Mouse (Mus musculus) kidney, embryonic 14.5 days (tissue): Measurements from ENCODE around the gene Irgm2. TPM values are rescaled to one million over a fixed set of nuclear protein-coding genes. Genes with fewer than 3 reads are reported as not detected.
"Not testable (repeated sequence)": the region's sequence is repeated elsewhere in the genome, so short reads cannot be mapped to it uniquely, and the experiment has no call there.

Experiments used
- ATAC-seq: fragments of 200-750 bp; cut with Nextera tagmentation; 2 replicates; pipeline ENCODE4 v1.8.0; 2017; ENCODE audit warnings: moderate number of reproducible peaks, mild to moderate bottlenecking, moderate TSS enrichment, moderate library complexity; ENCODE audit not compliant: low FRiP score, low TSS enrichment
- H3K27ac ChIP-seq: fragments of 300-500 bp; sonication (generic); 2 replicates; pipeline ENCODE4 v1.5.1; 2014; ENCODE audit warnings: low read depth, mild to moderate bottlenecking, low read length, moderate library complexity, mixed read lengths
- H3K27me3 ChIP-seq: fragments of 300-500 bp; sonication (generic); 2 replicates; pipeline ENCODE4 v1.6.1; 2014; ENCODE audit warnings: mild to moderate bottlenecking, low read length; ENCODE audit not compliant: control insufficient read depth, insufficient read depth
- H3K36me3 ChIP-seq: fragments of 300-500 bp; sonication (generic); 2 replicates; pipeline ENCODE4 v1.6.1; 2014; ENCODE audit warnings: low read length, mixed read lengths; ENCODE audit not compliant: control insufficient read depth, insufficient read depth
- H3K4me1 ChIP-seq: fragments of 300-500 bp; sonication (generic); 2 replicates; pipeline ENCODE4 v1.6.1; 2014; ENCODE audit warnings: low read length, mixed read lengths; ENCODE audit not compliant: control insufficient read depth, insufficient read depth
- H3K4me2 ChIP-seq: fragments of 300-500 bp; sonication (generic); replicated peaks from 2 replicates; pipeline ENCODE4 v1.6.1; 2014; ENCODE audit warnings: low read depth, mild to moderate bottlenecking, low read length
- H3K4me3 ChIP-seq: fragments of 300-500 bp; sonication (generic); 2 replicates; pipeline ENCODE4 v1.5.1; 2014; ENCODE audit warnings: mild to moderate bottlenecking, low read length
- H3K9ac ChIP-seq: fragments of 300-500 bp; sonication (generic); 2 replicates; pipeline ENCODE4 v1.6.1; 2014; ENCODE audit warnings: low read depth, mild to moderate bottlenecking, low read length, moderate library complexity
- H3K9me3 ChIP-seq: fragments of 300-500 bp; sonication (generic); 2 replicates; pipeline ENCODE4 v1.6.1; 2016; ENCODE audit warnings: low read length; ENCODE audit not compliant: control insufficient read depth
- WGBS: fragments of 180-500 bp; shearing (Covaris S2); extraction: QIAGEN DNeasy Blood & Tissue Kit; methylation state at CpG from one replicate; pipeline ENCODE4 v1.1.7; 2014; 5-methylcytosine and 5-hydroxymethylcytosine counted together
- polyA plus RNA-seq: library from polyadenylated mRNA; unstranded; fragments of >200 nt; fragmentation: Nextera tagmentation; extraction: Ambion mirVana; gene quantifications from 2 replicates; pipeline ENCODE4 v1.2.1, GENCODE M21; 2014

Gene Irgm2
- polyA plus RNA-seq, 1 experiment from 2014 or later, result 1.9 TPM

- H3K36me3 ChIP-seq, H3K4me2 ChIP-seq, H3K4me3 ChIP-seq, H3K27ac ChIP-seq, H3K27me3 ChIP-seq, H3K9ac ChIP-seq, H3K4me1 ChIP-seq, H3K9me3 ChIP-seq, ATAC-seq: not testable (repeated sequence)
- 78% methylated on average over 3 of the region's 3 CpGs for WGBS
Measured at GRCm38 (mm10) chr11:58234551-58234950, 35.1 kb downstream of the Irgm2 start.

- WGBS, result 14% methylated on average over 6 of the region's 6 CpGs
- no peaks in the 10 kb centered on the region for H3K4me1 ChIP-seq
- H3K36me3 ChIP-seq, result no peaks in the 10 kb centered on the region
- no peak overlapping the region for H3K4me2 ChIP-seq
- H3K9ac ChIP-seq, result no peak overlapping the region
- H3K27ac ChIP-seq, result no peak overlapping the region
- H3K4me3 ChIP-seq, result no peak overlapping the region
- no peaks in the 10 kb centered on the region for H3K27me3 ChIP-seq
- no peaks in the 10 kb centered on the region for H3K9me3 ChIP-seq
- no peak for ATAC-seq
Measured at GRCm38 (mm10) chr11:58235152-58235551, 35.7 kb downstream of the Irgm2 start.

DNA sequence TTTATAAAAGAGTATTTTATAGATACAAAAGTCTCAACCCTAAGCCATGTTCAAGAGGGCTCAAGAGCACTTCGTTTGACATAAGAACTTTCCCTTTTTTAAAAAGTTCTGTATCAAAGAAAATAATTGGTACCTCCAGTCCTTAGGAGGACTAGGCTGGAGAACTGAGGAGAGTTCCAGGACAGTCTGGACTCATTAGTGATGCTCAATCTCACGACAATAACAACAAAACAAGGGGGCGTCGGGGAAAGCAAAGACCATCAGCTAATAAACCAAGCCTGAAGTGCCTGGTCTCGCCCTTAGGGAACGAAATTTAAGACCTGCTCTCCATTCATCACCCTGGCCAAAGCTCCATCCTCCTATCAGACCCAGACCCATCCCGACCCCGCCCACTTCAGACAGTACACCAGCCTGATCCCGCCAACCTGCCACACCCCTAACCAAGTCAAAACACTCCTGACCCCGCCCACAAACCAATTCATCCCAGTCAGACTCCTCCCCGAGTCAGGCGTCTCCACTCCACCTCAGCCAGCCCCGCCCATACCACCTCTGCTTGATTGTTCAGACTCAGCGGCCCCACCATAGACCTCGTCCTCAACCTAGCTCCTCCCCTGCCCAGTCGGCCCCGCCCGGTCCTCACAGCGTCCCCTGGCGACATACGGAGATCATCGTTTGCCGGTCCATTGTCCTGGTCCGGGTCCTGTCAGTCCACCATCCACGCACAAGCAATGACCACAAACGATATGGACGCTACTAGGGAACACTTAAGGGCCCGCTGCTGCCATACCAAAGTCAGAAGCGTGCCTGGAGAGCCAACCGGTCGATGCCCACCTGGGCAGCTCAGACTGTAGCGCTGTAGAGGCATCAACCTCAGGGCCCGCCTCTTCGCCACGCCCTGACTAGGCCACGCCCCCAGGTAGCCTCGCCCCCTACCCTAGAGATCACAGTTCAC, 39.7 kb downstream of the Irgm2 start:
- Histone ChIP-seq H3K4me1 (no peaks in the 10 kb centered on the region), H3K36me3 (no peaks in the 10 kb centered on the region), H3K4me2 (peak overlapping the region; percentile 76), H3K9me3 (no peaks in the 10 kb centered on the region), H3K27ac (no peak overlapping the region), H3K27me3 (no peaks in the 10 kb centered on the region), H3K4me3 (peak overlapping the region; percentile 44), H3K9ac (peak overlapping the region; percentile 23; the same call in 1 of the 2 replicates)
- 2% methylated on average over 37 of the region's 37 CpGs for WGBS
- peak; percentile 95 for ATAC-seq

DNA sequence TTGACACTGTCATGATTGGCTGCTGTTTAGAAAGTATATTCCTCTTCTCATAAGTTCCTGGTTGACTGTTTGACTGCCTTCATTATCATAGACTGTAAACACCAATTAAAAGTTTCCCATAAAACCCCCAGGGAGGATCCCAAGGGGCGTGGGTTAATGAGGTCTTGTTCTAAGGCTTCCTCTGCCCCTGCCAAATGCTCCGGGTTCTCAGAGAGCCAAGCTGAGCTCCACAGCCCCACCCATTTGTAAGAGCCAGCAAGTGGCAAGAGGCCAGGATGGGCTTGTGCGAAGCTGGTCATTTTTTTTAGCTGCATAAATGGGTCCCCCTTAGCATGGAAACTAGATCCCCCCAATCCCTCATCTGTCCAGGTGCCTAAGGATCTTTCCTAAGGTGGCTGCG, 47.9 kb downstream of the Irgm2 start:
- no peak for ATAC-seq
- no peaks in the 10 kb centered on the region for H3K4me1 ChIP-seq
- H3K36me3 ChIP-seq, result no peaks in the 10 kb centered on the region
- H3K4me3 ChIP-seq, result no peak overlapping the region
- no peak overlapping the region for H3K4me2 ChIP-seq
- no peaks in the 10 kb centered on the region for H3K9me3 ChIP-seq
- no peaks in the 10 kb centered on the region for H3K27me3 ChIP-seq
- H3K27ac ChIP-seq, result no peak overlapping the region
- no peak overlapping the region for H3K9ac ChIP-seq
- WGBS, result 36% methylated on average over 4 of the region's 4 CpGs

DNA sequence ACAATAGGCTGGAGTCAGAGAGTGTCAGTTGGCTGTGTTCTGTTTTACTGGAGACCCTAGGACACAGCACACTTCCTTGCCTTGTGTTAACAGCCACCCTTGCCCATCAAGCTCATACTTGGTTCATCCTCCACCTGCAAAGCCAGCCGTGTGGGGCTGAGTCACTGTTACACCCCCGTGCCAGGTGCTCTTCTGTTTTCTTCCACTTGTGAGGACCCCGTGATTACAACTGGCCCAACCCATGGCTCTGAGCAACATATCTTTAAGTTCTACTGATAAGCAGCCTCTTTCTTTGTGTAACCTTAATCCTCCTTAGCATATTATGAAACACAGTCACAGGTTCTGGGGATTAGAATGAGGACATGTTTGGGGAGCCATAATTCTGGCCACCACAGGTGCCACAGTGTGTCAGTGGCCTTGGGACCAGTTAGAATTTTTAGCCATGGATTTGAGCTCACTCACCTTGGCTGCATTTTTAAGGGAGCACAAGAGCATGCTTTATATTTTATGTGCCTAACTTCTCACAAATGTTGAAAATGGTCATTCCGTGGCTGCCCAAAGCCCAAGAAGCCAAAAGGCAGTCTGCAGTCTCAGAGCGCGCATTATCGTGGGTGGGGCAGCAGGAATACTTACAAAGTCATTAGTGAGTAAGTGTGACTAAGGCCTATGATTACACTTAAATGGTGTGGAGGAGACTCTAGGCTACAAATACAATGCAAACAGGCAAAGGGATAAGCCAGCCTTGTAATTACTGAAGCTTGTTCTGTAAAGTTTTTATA, 50.0 kb downstream of the Irgm2 start:
- H3K4me3 ChIP-seq, result no peak overlapping the region
- no peak overlapping the region for H3K9ac ChIP-seq
- H3K27me3 ChIP-seq, result no peaks in the 10 kb centered on the region
- ATAC-seq, result no peak
- H3K4me1 ChIP-seq, result no peaks in the 10 kb centered on the region
- no peak overlapping the region for H3K4me2 ChIP-seq
- 62% methylated on average over 7 of the region's 7 CpGs for WGBS
- no peak overlapping the region for H3K27ac ChIP-seq
- no peaks in the 10 kb centered on the region for H3K9me3 ChIP-seq
- no peaks in the 10 kb centered on the region for H3K36me3 ChIP-seq

- 88% methylated on average over 5 of the region's 5 CpGs for WGBS
- H3K4me2 ChIP-seq, result no peak overlapping the region
- no peaks in the 10 kb centered on the region for H3K9me3 ChIP-seq
- no peak overlapping the region for H3K4me3 ChIP-seq
- no peak overlapping the region for H3K9ac ChIP-seq
- H3K27ac ChIP-seq, result no peak overlapping the region
- H3K4me1 ChIP-seq, result no peaks in the 10 kb centered on the region
- no peaks in the 10 kb centered on the region for H3K27me3 ChIP-seq
- no peaks in the 10 kb centered on the region for H3K36me3 ChIP-seq
- no peak for ATAC-seq
Measured at GRCm38 (mm10) chr11:58250550-58250949, 51.1 kb downstream of the Irgm2 start.

DNA sequence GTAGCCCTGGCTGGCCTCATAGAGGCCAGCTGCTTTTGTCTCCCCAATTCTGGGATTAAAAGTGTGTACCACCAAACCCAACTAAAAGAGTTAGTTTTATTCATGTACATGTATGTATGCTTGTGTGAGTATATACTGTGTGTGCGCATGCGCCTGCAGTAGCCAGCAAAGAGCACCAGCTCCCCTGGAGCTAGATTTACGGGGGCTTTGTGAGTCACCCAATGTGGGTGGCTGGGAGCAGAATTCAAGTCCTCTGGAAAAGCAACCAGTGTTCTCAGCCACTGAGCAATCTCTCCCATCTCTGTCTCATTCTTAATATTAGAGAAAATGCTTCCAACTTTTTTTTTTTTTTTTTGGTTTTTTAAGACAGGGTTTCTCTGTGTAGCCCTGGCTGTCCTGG, 55.0 kb downstream of the Irgm2 start:
- no peaks in the 10 kb centered on the region for H3K36me3 ChIP-seq
- WGBS, result 89% methylated on average over 3 of the region's 3 CpGs
- no peak overlapping the region for H3K4me3 ChIP-seq
- no peaks in the 10 kb centered on the region for H3K27me3 ChIP-seq
- H3K4me1 ChIP-seq, result no peaks in the 10 kb centered on the region
- no peaks in the 10 kb centered on the region for H3K9me3 ChIP-seq
- no peak overlapping the region for H3K27ac ChIP-seq
- H3K9ac ChIP-seq, result no peak overlapping the region
- no peak overlapping the region for H3K4me2 ChIP-seq
- ATAC-seq, result no peak

GRCm38 (mm10) chr11:58257816-58258215, 58.4 kb downstream of the Irgm2 start:
- ATAC-seq, result no peak
- Histone ChIP-seq H3K9ac (no peak overlapping the region), H3K4me1 (no peaks in the 10 kb centered on the region), H3K27me3 (no peaks in the 10 kb centered on the region), H3K4me3 (no peak overlapping the region), H3K4me2 (no peak overlapping the region), H3K9me3 (no peaks in the 10 kb centered on the region), H3K36me3 (no peaks in the 10 kb centered on the region), H3K27ac (no peak overlapping the region)
- 86% methylated on average over 5 of the region's 5 CpGs for WGBS

GRCm38 (mm10) chr11:58260156-58260555, 60.7 kb downstream of the Irgm2 start:
- ATAC-seq, result no peak
- WGBS, result 93% methylated on average over 4 of the region's 4 CpGs

More at GRCm38 (mm10) chr11:58260156-58260555, 60.7 kb downstream of the Irgm2 start:
- Histone ChIP-seq H3K27me3 (no peaks in the 10 kb centered on the region), H3K9ac (no peak overlapping the region), H3K4me3 (no peak overlapping the region), H3K27ac (no peak overlapping the region), H3K4me1 (no peaks in the 10 kb centered on the region), H3K4me2 (no peak overlapping the region), H3K36me3 (no peaks in the 10 kb centered on the region), H3K9me3 (no peaks in the 10 kb centered on the region)
